Mouse (Mus musculus): ENCODE measurements around the gene Adipor2. TPM values are rescaled to one million over a fixed set of nuclear protein-coding genes. Genes with fewer than 3 reads are reported as not detected.
"Not testable (repeated sequence)": the region's sequence is repeated elsewhere in the genome, so short reads cannot be mapped to it uniquely, and the experiment has no call there.

Gene Adipor2
- total RNA-seq, 1 experiment = 59.4 TPM

- no peak for DNase-seq (ENCODE audit: low read depth, low spot score)
- H3K36me3 ChIP-seq (ENCODE audit: control insufficient read depth, insufficient read depth, low read length, poor library complexity, severe bottlenecking) = no peaks in the 10 kb centered on the region
- TF ChIP-seq HCFC1 (IDR thresholded peaks at IDR 0.05; ENCODE audit: borderline replicate concordance, insufficient read depth, low read length) (no peak), CHD2 (IDR thresholded peaks at IDR 0.05; ENCODE audit: low read depth, low read length) (no peak), ZC3H11A (IDR thresholded peaks at IDR 0.05; ENCODE audit: borderline replicate concordance, low read depth, low read length) (no peak), ZNF384 (IDR thresholded peaks at IDR 0.05; ENCODE audit: low read depth, low read length) (no peak), MAFK (IDR thresholded peaks at IDR 0.05; ENCODE audit: insufficient read depth, low read depth, low read length) (no peak)
- H3K4me1 ChIP-seq (ENCODE audit: control insufficient read depth in 2 of 2, insufficient read depth in 2 of 2, low read length in 2 of 2, poor library complexity in 1 of 2) = peaks cover 0 to 25% of the 10 kb centered on the region in 2 experiments; a peak in 2 of 4 replicates
- no peak overlapping the region for H3K9ac ChIP-seq (ENCODE audit: insufficient read depth, low read depth, low read length, poor library complexity, severe bottlenecking)
- in situ Hi-C loops (cut with MboI; ENCODE audit: low sequenced_read_pairs in 2 of 2, unreplicated experiment in 2 of 2) = no loop called here
- no peaks in the 10 kb centered on the region for H3K9me3 ChIP-seq (ENCODE audit: control insufficient read depth, insufficient read depth, low read depth, low read length)
- H3K4me3 ChIP-seq (ENCODE audit: insufficient read depth in 1 of 2, low read depth in 1 of 2, low read length in 2 of 2, poor library complexity in 1 of 2, severe bottlenecking in 1 of 2) = no peak overlapping the region
- H3K27ac ChIP-seq (ENCODE audit: insufficient read depth, low read depth, low read length, poor library complexity, severe bottlenecking) = no peak overlapping the region
Observed at GRCm38 (mm10) chr6:119445671-119446607, 28.4 kb upstream of the Adipor2 start.

- Histone ChIP-seq H3K36me3 (ENCODE audit: control insufficient read depth, insufficient read depth, low read length, poor library complexity, severe bottlenecking) (no peaks in the 10 kb centered on the region), H3K27ac (ENCODE audit: insufficient read depth, low read depth, low read length, poor library complexity, severe bottlenecking) (no peak overlapping the region), H3K9me3 (ENCODE audit: control insufficient read depth, insufficient read depth, low read depth, low read length) (no peaks in the 10 kb centered on the region), H3K4me1 (ENCODE audit: control insufficient read depth in 2 of 2, insufficient read depth in 2 of 2, low read length in 2 of 2, poor library complexity in 1 of 2) (peaks cover 0 to 17% of the 10 kb centered on the region in 2 experiments; a peak in 2 of 4 replicates), H3K4me3 (ENCODE audit: insufficient read depth in 1 of 2, low read depth in 1 of 2, low read length in 2 of 2, poor library complexity in 1 of 2, severe bottlenecking in 1 of 2) (no peak overlapping the region), H3K9ac (ENCODE audit: insufficient read depth, low read depth, low read length, poor library complexity, severe bottlenecking) (no peak overlapping the region)
- DNase-seq (ENCODE audit: low read depth, low spot score) = peak; percentile 89
- in situ Hi-C loops (cut with MboI; ENCODE audit: low sequenced_read_pairs in 2 of 2, unreplicated experiment in 2 of 2) = no loop called here
- no peak for TF ChIP-seq MAFK (IDR thresholded peaks at IDR 0.05; ENCODE audit: insufficient read depth, low read depth, low read length)
- peak; percentile 23; the same call in 1 of the 2 replicates for TF ChIP-seq HCFC1 (IDR thresholded peaks at IDR 0.05; ENCODE audit: borderline replicate concordance, insufficient read depth, low read length)
- TF ChIP-seq CHD2 (IDR thresholded peaks at IDR 0.05; ENCODE audit: low read depth, low read length) = no peak
- TF ChIP-seq ZC3H11A (IDR thresholded peaks at IDR 0.05; ENCODE audit: borderline replicate concordance, low read depth, low read length) = peak; percentile 46; the same call in 1 of the 2 replicates
Observed at GRCm38 (mm10) chr6:119443742-119444645, 26.5 kb upstream of the Adipor2 start.

GRCm38 (mm10) chr6:119442729-119443128, 25.2 kb upstream of the Adipor2 start:
- TF ChIP-seq ZNF384 (IDR thresholded peaks at IDR 0.05; ENCODE audit: low read depth, low read length) = peak; percentile 57; the same call in 1 of the 2 replicates
- H3K36me3 ChIP-seq (ENCODE audit: control insufficient read depth, insufficient read depth, low read length, poor library complexity, severe bottlenecking); in situ Hi-C loops (cut with MboI; ENCODE audit: low sequenced_read_pairs in 2 of 2, unreplicated experiment in 2 of 2); H3K9me3 ChIP-seq (ENCODE audit: control insufficient read depth, insufficient read depth, low read depth, low read length); DNase-seq (ENCODE audit: low read depth, low spot score); H3K4me3 ChIP-seq (ENCODE audit: insufficient read depth in 1 of 2, low read depth in 1 of 2, low read length in 2 of 2, poor library complexity in 1 of 2, severe bottlenecking in 1 of 2); H3K27ac ChIP-seq (ENCODE audit: insufficient read depth, low read depth, low read length, poor library complexity, severe bottlenecking); H3K9ac ChIP-seq (ENCODE audit: insufficient read depth, low read depth, low read length, poor library complexity, severe bottlenecking); H3K4me1 ChIP-seq (ENCODE audit: control insufficient read depth in 2 of 2, insufficient read depth in 2 of 2, low read length in 2 of 2, poor library complexity in 1 of 2): not testable (repeated sequence)

GRCm38 (mm10) chr6:119437894-119438761, 20.6 kb upstream of the Adipor2 start:
- Histone ChIP-seq H3K4me1 (ENCODE audit: control insufficient read depth in 2 of 2, insufficient read depth in 2 of 2, low read length in 2 of 2, poor library complexity in 1 of 2) (peaks cover 0 to 7% of the 10 kb centered on the region in 2 experiments; a peak in 1 of 4 replicates), H3K4me3 (ENCODE audit: insufficient read depth in 1 of 2, low read depth in 1 of 2, low read length in 2 of 2, poor library complexity in 1 of 2, severe bottlenecking in 1 of 2) (no peak overlapping the region), H3K36me3 (ENCODE audit: control insufficient read depth, insufficient read depth, low read length, poor library complexity, severe bottlenecking) (peaks cover 1% of the 10 kb centered on the region; the same call in 1 of the 2 replicates), H3K27ac (ENCODE audit: insufficient read depth, low read depth, low read length, poor library complexity, severe bottlenecking) (no peak overlapping the region), H3K9me3 (ENCODE audit: control insufficient read depth, insufficient read depth, low read depth, low read length) (no peaks in the 10 kb centered on the region), H3K9ac (ENCODE audit: insufficient read depth, low read depth, low read length, poor library complexity, severe bottlenecking) (no peak overlapping the region)
- TF ChIP-seq ZC3H11A (IDR thresholded peaks at IDR 0.05; ENCODE audit: borderline replicate concordance, low read depth, low read length) (no peak), ZNF384 (IDR thresholded peaks at IDR 0.05; ENCODE audit: low read depth, low read length) (no peak), CHD2 (IDR thresholded peaks at IDR 0.05; ENCODE audit: low read depth, low read length) (no peak), HCFC1 (IDR thresholded peaks at IDR 0.05; ENCODE audit: borderline replicate concordance, insufficient read depth, low read length) (no peak), MAFK (IDR thresholded peaks at IDR 0.05; ENCODE audit: insufficient read depth, low read depth, low read length) (no peak)
- in situ Hi-C loops (cut with MboI; ENCODE audit: low sequenced_read_pairs in 2 of 2, unreplicated experiment in 2 of 2) = loop anchor here in 1 of 2 experiments (5.0 kb wide), 1 partner anchor 211 kb away; no protein-coding TSS in a partner anchor
- no peak for DNase-seq (ENCODE audit: low read depth, low spot score)
